Mouse (Mus musculus): ENCODE results near the gene Gba. TPM values are rescaled to one million over a fixed set of nuclear protein-coding genes. Genes with fewer than 3 reads are reported as not detected.
"Not testable (repeated sequence)": the region's sequence is repeated elsewhere in the genome, so short reads cannot be mapped to it uniquely, and the experiment has no call there.

Gene Gba
- total RNA-seq, 2 experiments from 2014 or later: 66.2 to 68.0 TPM

DNA sequence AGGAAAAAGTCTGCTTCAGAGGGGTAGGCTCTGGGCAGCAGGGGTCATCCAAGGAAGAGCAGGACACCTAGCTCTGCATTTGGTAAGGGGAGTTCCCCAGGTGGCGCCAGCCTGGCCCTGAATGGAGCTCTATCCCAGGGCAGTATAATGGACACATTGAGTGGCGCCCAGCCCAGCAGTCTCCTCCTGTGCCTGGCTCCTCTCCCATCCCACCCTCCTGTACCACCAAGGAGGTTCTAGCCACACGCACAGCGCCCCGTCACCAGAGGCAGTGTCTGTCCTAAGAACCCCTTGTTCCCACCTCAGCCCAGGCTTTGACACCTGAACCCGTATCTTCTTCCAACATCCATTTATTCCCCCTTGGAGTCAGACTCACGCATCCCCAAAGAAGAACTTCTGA is 7.0 kb downstream of the Gba start:
- DNase-seq (ENCODE audit: extremely low spot score in 1 of 2, low spot score in 2 of 2): no peak
- intact Hi-C loops (cut with DNase I): no loop called here

DNA sequence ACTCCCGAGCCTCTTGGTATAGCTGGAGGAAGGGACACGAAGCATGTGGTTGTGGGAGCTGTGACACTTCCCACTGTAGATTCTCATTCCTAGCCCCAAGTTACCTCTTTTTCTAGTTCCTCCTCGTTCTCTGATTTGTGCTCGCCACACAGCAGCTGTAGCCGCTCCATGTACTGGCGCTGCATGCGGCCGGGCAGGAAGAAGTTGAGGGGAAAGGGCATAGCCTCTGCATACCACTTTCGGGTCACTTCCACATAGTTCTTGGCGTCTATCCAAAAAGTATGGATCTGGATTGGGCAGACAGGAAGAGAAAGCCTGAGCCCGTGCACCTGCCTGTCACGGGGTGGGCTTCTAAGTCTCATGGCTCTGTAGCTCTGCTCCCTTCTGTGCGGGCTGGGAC is 7.4 kb downstream of the Gba start:
- intact Hi-C loops (cut with DNase I): no loop called here
- peak in 1 of 2 experiments; percentile 31 for DNase-seq (ENCODE audit: extremely low spot score in 1 of 2, low spot score in 2 of 2)

DNA sequence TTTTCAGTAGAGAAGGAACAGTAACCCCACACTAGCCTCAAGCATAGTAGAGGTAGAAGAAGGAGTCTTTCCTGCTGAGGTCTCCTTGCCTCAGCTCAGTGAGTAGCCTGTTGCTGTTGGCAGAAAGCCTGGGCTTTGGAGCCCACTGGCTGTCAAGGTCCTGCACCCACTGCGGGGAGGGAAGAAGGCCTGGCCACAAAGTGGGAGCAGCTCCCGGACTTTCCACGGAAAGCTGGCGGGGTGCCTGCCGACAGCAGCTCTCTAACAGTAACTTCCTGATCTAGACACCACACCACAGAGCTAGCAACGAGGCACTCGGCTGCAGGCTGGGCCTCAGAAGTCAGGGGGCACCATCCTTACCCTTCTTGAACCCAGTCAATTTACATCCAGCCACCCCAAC is 8.0 kb downstream of the Gba start:
- peak in 1 of 2 experiments; percentile 76 for DNase-seq (ENCODE audit: extremely low spot score in 1 of 2, low spot score in 2 of 2)
- intact Hi-C loops (cut with DNase I): no loop called here

DNA sequence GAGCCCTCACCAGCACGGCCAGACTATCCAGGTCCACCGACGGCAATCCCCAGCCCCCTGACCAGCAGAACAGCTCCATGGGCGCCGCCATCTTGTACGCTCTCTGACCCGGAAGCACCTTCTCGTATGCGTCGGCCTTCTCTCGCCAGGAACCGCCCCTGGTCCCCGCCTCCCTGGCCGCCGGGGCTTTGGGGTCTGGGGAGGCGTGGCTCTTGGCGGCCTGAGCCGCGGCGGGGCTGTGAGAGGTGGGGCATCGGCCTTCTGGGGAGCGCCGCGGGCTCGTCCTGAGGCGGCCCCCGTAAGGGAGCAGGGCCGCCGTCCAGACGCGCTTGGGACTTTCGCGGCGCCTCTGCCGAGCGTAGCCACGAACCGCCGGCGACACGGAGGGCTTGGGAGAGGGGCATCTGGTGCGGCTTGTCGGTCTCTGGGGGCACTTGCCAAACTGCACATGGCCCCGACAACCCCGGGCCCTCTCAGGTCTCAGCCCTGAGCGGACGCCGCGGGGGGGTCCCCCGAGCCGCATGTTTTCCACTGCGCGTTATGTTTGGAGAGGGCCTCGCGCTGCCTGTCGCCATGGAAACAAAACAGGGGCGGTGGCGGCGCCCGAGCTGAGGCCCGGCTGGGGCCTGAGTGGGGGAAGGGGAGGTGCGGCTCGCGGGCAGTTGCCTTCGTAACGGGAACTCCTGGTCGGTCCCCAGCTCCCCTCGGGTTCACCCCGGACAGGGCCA is 11.2 kb downstream of the Gba start:
- intact Hi-C loops (cut with DNase I): no loop called here

DNA sequence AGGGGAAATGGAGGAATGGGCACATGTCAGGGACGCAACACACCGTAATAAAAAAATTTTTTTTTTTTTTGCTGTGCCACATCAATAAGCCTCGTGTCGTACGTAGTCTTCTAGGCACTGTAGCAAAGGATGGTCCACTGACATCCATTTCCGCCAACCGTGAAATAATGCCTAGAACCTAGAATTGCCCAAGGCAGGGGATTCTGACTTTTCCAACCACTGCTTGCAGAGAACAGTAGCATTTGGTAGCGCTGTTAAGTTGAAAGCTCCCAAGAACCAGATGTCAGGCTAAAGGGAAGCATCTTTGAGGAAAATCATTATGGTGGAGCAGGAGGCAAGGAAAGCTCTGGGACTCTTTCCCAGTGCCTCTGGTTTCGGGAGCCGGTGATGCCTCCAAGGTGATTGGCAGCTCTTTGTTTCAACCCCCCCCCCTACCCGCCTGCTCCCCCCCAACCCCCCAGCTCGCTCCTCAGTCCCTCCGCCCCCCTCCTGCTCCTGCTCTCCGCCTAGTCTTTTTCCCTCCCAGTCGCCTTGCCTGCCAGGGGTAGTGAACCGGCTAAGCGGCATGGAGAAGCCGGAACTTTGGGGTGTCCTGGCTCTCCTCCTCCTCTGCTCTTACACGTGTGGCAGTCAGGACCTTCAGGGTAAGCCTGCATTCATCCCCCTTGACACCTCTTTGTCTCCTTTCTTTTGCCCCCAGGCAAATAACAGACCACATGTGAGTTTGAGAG is 12.1 kb downstream of the Gba start, which contains the start of gene Thbs3:
Gene Thbs3, plus strand, starts transcription at position 500 of the 731 bp plus-strand sequence.
- intact Hi-C loops (cut with DNase I): no loop called here

More for the DNA sequence above, 11.2 kb downstream of the Gba start:
- peak; percentile 91 to 95 for DNase-seq (ENCODE audit: extremely low spot score in 1 of 2, low spot score in 2 of 2)

DNA sequence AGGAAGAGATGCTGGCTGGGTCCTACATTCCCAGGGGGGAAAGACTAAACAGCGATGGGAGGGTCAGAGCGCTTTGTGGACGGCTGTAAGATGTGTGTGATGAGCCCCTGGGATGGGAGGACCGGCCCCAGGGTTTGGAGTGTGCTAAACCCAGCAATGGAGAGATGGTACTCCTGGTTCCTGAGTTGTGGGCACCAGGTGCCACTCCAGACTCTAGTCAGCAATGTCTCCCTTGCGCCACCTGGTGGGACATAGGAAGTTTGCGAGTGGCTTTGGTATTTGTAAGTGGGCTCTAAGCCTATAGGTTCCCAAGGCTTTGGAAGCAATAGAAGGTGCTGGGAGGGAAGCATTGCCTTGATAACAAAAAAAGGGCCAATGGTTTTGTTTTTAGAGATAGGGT is 13.1 kb downstream of the Gba start:
- DNase-seq (ENCODE audit: extremely low spot score in 1 of 2, low spot score in 2 of 2): peak; percentile 84
- intact Hi-C loops (cut with DNase I): no loop called here

More for the DNA sequence above, 12.1 kb downstream of the Gba start, which contains the start of gene Thbs3:
- DNase-seq (ENCODE audit: extremely low spot score in 1 of 2, low spot score in 2 of 2): peak in 1 of 2 experiments; percentile 63

DNA sequence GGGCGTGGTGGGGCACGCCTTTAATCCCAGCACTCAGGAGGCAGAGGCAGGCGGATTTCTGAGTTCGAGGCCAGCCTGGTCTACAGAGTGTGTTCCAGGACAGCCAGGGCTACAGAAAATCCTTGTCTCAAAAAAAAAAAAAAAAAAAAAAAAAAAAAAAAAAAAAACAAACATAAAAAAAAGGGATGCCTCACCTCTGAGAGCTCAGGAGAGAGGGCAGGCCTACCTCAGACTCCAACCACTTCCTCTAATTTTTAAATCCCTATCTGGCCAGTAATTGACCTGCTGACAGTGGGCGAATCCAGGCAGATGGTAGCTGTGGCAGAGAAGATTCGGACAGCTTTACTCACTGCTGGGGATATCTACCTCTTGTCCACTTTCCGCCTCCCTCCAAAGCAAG is 13.7 kb downstream of the Gba start:
- intact Hi-C loops (cut with DNase I); DNase-seq (ENCODE audit: extremely low spot score in 1 of 2, low spot score in 2 of 2): not testable (repeated sequence)

DNA sequence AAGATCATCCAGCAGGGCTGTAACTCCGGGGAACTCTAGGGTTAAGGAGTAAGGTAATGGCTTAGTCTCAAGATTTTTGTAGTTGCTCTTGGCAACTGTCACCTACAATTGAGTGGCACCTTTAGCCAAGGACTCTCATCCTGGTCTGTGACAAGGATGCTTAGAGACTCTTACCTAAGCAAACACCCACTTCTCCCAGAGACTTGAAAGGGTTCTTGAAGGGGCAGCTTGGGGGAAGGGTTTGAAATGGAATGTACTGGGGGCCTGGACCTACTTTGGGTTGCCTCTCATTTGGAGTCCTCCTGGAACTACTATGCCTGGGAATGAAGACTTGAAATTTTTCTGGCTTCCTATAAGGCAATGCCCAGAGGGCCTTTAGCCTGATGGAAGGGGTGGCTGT is 15.5 kb downstream of the Gba start:
- intact Hi-C loops (cut with DNase I): no loop called here
- DNase-seq (ENCODE audit: extremely low spot score in 1 of 2, low spot score in 2 of 2): no peak

DNA sequence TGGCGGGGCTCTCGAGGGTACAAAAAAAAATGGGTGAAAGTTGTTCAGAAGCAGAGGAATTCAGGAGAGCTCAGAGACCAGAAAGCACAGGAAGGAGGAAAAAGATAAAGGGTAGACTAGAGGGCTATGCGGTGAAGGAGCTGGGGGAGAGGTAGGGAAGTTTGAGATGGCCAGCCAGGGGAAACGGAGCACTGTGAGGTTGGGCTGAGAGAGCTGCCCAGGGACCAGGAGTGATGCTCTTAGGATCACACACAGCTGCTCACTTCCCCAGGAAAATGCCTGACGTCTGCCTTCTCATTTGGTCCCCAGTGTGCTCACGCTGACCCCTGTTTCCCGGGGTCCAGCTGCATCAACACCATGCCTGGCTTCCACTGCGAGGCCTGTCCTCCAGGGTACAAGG is 16.8 kb downstream of the Gba start:
- intact Hi-C loops (cut with DNase I): no loop called here
- no peak for DNase-seq (ENCODE audit: extremely low spot score in 1 of 2, low spot score in 2 of 2)

DNA sequence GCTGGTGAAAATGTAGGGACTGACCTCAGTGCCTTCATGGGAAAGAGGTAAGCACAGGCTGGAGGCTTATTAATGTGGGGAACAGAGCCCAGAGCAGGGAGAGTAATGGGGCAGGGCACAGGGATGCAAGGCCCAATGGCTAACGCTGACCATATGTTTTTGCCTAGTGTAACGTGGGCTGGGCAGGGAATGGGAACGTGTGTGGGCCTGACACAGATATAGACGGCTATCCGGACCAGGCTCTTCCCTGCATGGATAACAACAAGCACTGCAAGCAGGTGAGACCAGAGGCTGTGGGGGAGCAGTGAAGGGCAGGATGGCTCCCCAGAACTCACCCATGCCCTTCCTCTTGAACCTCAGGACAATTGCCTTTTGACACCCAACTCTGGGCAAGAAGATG is 18.4 kb downstream of the Gba start:
- no peak for DNase-seq (ENCODE audit: extremely low spot score in 1 of 2, low spot score in 2 of 2)
- intact Hi-C loops (cut with DNase I): no loop called here

DNA sequence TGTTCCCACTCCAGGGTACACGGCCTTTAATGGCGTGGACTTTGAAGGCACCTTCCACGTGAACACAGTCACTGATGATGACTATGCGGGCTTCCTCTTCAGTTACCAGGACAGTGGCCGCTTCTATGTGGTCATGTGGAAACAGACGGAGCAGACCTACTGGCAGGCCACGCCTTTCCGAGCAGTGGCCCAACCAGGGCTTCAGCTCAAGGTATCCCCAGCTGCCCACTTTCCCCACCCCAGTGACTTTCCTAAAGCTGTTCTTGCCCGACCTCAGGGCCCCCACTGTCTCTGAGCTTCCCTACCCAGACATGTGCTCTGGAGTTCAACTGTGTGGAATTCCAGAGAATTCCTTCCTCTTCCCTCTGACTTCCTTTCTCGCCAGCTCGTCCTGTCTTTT is 22.1 kb downstream of the Gba start:
- DNase-seq (ENCODE audit: extremely low spot score in 1 of 2, low spot score in 2 of 2): peak in 1 of 2 experiments; percentile 27
- intact Hi-C loops (cut with DNase I): no loop called here

DNA sequence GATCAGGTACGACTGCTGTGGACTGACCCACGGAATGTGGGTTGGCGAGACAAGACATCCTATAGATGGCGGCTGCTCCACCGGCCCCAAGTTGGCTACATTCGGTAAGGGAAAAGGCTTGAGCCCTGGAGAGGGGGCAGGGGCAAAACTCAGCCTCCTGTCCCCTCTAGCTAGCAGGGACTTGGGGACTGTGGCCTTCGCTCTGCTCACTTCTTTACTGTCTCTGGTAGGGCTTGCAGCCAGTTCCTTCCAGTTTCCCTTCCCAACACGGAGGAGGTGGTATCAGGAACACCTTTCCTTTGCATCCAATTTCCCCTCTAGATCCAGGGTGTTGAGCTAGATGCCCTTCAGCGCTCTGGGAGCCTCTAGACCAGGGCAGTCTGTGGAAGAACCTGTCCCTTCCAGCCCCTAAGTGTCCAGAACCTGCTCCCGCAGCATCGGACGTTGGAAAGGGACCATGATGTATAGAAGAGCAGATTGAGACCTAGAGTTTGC is 22.6 kb downstream of the Gba start:
- intact Hi-C loops (cut with DNase I): no loop called here
- DNase-seq (ENCODE audit: extremely low spot score in 1 of 2, low spot score in 2 of 2): peak in 1 of 2 experiments; percentile 17

DNA sequence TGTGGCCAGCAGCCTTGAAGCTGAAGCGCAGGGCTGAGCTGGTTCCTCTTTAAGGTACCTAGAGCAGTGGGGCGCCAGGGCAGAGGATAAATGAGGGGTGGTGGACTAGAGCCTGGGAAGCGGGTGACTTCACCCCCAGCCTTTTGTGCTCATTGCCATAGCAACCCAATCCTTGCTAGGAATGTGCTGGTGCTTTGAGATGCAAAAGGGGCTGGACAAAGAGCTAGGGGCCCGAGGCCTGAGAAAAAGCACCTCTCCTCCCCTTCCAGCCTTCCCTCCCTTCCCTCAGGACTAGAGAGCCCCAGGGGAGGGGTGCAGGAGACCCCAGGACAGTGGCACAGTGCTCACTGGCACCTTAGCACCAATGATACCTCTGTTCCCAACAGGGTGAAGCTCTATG is 23.2 kb downstream of the Gba start:
- peak; percentile 39 to 69 for DNase-seq (ENCODE audit: extremely low spot score in 1 of 2, low spot score in 2 of 2)
- intact Hi-C loops (cut with DNase I): no loop called here

DNA sequence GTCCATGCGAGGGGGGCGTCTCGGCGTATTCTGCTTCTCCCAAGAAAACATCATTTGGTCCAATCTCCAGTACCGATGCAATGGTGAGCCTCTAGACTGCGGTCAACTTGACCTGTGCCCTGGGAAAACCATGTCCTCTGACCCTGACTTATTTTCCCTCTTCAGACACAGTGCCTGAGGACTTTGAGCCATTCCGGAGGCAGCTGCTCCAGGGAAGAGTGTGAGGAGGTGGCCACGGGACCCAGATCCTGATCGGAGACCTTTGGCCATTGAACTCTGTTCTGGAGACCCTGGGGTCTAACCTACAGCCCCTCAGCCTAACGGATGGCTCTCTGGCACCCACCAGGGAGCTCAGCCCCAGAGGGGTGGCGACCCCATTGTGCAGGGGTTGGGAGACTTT is 23.6 kb downstream of the Gba start:
- peak in 1 of 2 experiments; percentile 25 for DNase-seq (ENCODE audit: extremely low spot score in 1 of 2, low spot score in 2 of 2)
- intact Hi-C loops (cut with DNase I): no loop called here

DNA sequence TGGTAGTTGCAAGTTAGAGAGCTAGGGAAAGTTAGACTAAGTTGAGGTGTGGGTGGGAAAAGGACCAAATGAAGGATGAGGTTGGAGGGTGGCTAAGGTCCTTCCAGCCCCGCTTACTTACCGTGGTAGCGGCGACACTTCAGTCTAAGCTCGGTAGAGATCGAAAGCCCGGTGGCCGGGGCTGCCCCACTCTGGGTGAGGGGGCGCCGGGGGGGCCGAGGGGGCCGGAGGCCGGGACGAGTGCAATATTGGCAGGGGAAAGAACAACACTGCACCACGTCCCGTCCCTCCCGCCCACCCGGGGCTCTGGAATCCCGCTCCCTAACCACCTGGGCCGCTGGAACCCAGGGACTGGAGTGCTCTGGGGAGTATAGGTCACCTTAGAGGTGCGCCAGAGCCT is 24.2 kb downstream of the Gba start, which contains the start of gene Mtx1:
Gene Mtx1, minus strand, starts transcription at position 189 of the 400 bp plus-strand sequence.
- DNase-seq (ENCODE audit: extremely low spot score in 1 of 2, low spot score in 2 of 2): peak in 1 of 2 experiments; percentile 55
- intact Hi-C loops (cut with DNase I): no loop called here

DNA sequence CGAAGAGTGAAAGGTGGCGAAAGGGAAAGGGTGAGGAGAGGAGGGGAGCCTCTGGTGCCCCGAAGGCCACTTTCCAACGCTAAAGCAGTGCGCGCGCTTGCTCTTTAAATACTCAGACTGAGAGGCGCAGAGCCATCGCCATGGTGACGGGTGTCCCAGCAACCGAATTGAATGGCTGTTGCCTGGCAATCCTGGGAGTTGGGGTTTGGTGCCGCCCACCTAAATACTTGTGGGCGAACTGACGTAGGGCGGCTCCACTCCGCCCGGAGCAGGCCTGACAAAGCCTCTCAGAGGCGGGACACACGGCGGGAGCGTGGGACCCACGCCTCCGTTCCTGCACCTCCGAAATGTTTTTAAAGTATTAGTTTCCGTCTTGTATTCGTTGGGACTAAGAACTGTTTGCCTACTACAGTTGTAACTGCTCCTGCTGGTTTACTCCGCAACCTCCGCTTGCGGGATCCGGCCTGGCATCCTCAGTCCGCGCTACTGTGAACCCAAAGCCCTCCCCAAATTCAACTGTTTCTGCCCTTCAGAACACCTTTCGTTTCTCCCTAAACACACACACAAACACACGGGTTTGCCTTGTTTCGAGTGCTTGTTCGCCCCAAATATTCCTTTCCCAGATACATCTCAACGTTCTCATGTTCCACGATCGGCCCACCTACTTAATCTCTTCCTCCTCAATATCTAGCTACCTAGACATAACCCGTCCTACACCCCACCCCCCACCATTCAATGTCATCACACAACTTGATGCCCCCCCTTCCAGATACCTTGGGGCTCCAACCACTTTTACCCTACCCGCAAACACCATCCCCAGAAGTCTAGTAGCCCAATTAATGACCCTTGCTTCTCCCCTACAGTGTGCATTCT is 24.8 kb downstream of the Gba start:
- intact Hi-C loops (cut with DNase I): no loop called here
- DNase-seq (ENCODE audit: extremely low spot score in 1 of 2, low spot score in 2 of 2): peak; percentile 94

DNA sequence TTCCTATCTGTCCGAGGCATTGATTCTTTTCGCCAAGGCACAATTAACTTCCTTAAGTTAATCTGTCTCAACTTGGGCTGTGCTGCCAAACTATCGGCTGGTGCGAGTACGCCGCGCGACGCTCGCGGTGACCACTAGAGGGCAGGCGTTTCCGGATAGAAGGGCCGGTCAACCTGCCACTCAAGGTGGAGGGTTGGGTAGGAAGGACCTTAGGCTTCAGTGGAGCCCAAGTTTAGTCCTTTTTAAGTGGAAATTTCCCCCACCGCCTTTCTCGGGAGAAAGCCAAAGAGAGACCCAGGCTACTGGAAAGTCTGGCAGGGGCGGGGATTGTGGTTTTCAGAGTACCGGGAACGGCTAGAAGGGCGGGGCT is 25.4 kb downstream of the Gba start:
- intact Hi-C loops (cut with DNase I): no loop called here
- DNase-seq (ENCODE audit: extremely low spot score in 1 of 2, low spot score in 2 of 2): peak; percentile 69 to 87

DNA sequence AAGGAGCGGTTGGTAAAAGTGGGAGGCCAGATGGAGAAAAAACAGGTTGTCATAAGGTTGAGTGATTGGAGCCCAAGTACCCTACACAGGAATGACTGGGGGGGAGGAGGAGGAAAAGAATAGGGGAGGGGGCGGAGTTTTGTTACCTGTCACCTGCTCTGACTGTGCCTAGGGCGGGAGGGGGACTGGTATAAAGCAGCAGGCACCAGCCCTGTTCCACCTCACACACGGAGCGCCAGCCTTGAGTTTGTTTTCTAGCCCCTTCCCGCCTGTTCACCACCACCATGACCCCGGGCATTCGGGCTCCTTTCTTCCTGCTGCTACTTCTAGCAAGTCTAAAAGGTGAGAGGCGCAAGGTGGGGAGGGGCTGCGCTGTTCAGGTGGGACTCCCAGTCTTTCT is 26.1 kb downstream of the Gba start, which contains the start of gene Muc1:
Gene Muc1, plus strand, starts transcription at position 222 of the 400 bp plus-strand sequence.
- peak in 1 of 2 experiments; percentile 27 for DNase-seq (ENCODE audit: extremely low spot score in 1 of 2, low spot score in 2 of 2)

DNA sequence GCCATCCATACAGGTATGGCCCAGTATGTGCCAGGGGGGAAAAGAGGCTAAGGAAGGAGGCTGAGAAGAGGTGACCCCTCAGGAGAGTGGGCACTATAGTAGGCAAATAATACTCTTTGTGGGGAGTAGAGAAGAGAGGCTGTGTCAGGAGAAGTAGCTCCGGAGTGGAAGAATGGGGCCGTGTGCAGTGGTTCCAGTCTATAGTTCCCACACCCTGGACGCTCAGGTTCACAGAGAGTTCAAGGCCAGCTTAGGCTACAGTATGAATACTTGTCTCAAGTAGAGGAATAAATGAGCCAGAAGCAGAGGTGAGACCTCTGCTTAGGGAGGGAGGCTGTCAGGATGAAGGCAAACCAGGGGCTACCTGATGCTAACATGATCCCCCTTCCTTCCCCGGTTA is 26.5 kb downstream of the Gba start:
- intact Hi-C loops (cut with DNase I): no loop called here
- DNase-seq (ENCODE audit: extremely low spot score in 1 of 2, low spot score in 2 of 2): no peak

More for the DNA sequence above, 26.1 kb downstream of the Gba start, which contains the start of gene Muc1:
- intact Hi-C loops (cut with DNase I): no loop called here

Data from left cerebral cortex, postnatal 10 days (tissue).